Mouse (Mus musculus): Measurements from ENCODE around the gene Unc119b. TPM values are rescaled to one million over a fixed set of nuclear protein-coding genes. Genes with fewer than 3 reads are reported as not detected.
"Not testable (repeated sequence)": the region's sequence is repeated elsewhere in the genome, so short reads cannot be mapped to it uniquely, and the experiment has no call there.

Unc119b gene
- polyA plus RNA-seq, 1 experiment, result 39.0 TPM

- H3ac ChIP-seq (ENCODE audit: control insufficient read depth, insufficient read length, low read depth), result no peak overlapping the region
- H3K4me3 ChIP-seq (ENCODE audit: insufficient read depth, poor library complexity, severe bottlenecking), result no peak overlapping the region
- TF ChIP-seq MYOD1 (IDR thresholded peaks at IDR 0.05; ENCODE audit: control insufficient read depth, insufficient read length, low read depth) (no peak), MYOG (IDR thresholded peaks at IDR 0.05; ENCODE audit: control insufficient read depth, extremely low read depth, insufficient read length) (no peak), CEBPB (IDR thresholded peaks at IDR 0.05; ENCODE audit: low read depth) (no peak), FOSL1 (IDR thresholded peaks at IDR 0.05; ENCODE audit: insufficient read depth, low read length, poor library complexity, severe bottlenecking) (no peak), USF1 (IDR thresholded peaks at IDR 0.05; ENCODE audit: low read depth) (no peak), CTCF (IDR thresholded peaks at IDR 0.05; ENCODE audit: control insufficient read depth, insufficient read depth, insufficient read length) (no peak), MAX (IDR thresholded peaks at IDR 0.05) (no peak)
- H3K79me3 ChIP-seq (ENCODE audit: low read depth), result peaks cover 19% of the 10 kb centered on the region
- peaks cover 17% of the 10 kb centered on the region for H3K36me3 ChIP-seq (ENCODE audit: control insufficient read depth, insufficient read depth)
- no peaks in the 10 kb centered on the region for H3K27me3 ChIP-seq (ENCODE audit: control insufficient read depth, insufficient read depth, insufficient read length)
- peaks cover 32% of the 10 kb centered on the region for H3K79me2 ChIP-seq (ENCODE audit: control insufficient read depth, insufficient read depth)
Measured at GRCm38 (mm10) chr5:115117467-115117866, 17.3 kb downstream of the Unc119b start.

DNA sequence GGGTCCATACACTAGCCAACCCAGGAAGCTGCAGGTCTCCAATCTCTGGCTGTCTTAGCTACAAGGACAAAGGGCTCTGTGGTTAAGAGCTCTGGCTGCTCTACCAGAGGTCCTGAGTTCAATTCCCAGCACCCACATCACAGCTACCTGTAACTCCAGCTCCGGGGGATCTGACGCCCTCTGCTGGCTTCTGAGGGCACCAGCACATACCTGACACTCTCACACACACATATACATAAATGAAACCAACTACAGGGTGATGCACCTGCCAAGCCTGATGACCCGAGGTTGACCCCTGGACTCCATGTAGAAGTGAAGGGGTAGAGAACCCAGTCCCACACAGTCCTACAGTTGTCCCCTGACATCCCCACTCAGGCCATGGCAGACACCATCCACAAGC is 18.3 kb downstream of the Unc119b start:
- H3K4me3 ChIP-seq (ENCODE audit: insufficient read depth, poor library complexity, severe bottlenecking), result no peak overlapping the region
- TF ChIP-seq MAX (IDR thresholded peaks at IDR 0.05), result no peak
- TF ChIP-seq USF1 (IDR thresholded peaks at IDR 0.05; ENCODE audit: low read depth), result no peak
- TF ChIP-seq CEBPB (IDR thresholded peaks at IDR 0.05; ENCODE audit: low read depth), result no peak
- no peak for TF ChIP-seq FOSL1 (IDR thresholded peaks at IDR 0.05; ENCODE audit: insufficient read depth, low read length, poor library complexity, severe bottlenecking)
- no peak for TF ChIP-seq MYOD1 (IDR thresholded peaks at IDR 0.05; ENCODE audit: control insufficient read depth, insufficient read length, low read depth)
- TF ChIP-seq CTCF (IDR thresholded peaks at IDR 0.05; ENCODE audit: control insufficient read depth, insufficient read depth, insufficient read length), result no peak
- no peak for TF ChIP-seq MYOG (IDR thresholded peaks at IDR 0.05; ENCODE audit: control insufficient read depth, extremely low read depth, insufficient read length)
- H3K36me3 ChIP-seq (ENCODE audit: control insufficient read depth, insufficient read depth), result peaks cover 22% of the 10 kb centered on the region

GRCm38 (mm10) chr5:115114501-115114900 is 20.3 kb downstream of the Unc119b start:
- no peak overlapping the region for H3K4me3 ChIP-seq (ENCODE audit: insufficient read depth, poor library complexity, severe bottlenecking)
- H3K27me3 ChIP-seq (ENCODE audit: control insufficient read depth, insufficient read depth, insufficient read length), result no peaks in the 10 kb centered on the region
- no peak overlapping the region for H3ac ChIP-seq (ENCODE audit: control insufficient read depth, insufficient read length, low read depth)
- no peak for TF ChIP-seq MYOG (IDR thresholded peaks at IDR 0.05; ENCODE audit: control insufficient read depth, extremely low read depth, insufficient read length)
- no peak for TF ChIP-seq MYOD1 (IDR thresholded peaks at IDR 0.05; ENCODE audit: control insufficient read depth, insufficient read length, low read depth)
- no peak for TF ChIP-seq USF1 (IDR thresholded peaks at IDR 0.05; ENCODE audit: low read depth)
- no peak for TF ChIP-seq FOSL1 (IDR thresholded peaks at IDR 0.05; ENCODE audit: insufficient read depth, low read length, poor library complexity, severe bottlenecking)
- TF ChIP-seq CEBPB (IDR thresholded peaks at IDR 0.05; ENCODE audit: low read depth), result no peak
- no peak for TF ChIP-seq CTCF (IDR thresholded peaks at IDR 0.05; ENCODE audit: control insufficient read depth, insufficient read depth, insufficient read length)
- TF ChIP-seq MAX (IDR thresholded peaks at IDR 0.05), result no peak
- H3K79me2 ChIP-seq (ENCODE audit: control insufficient read depth, insufficient read depth), result peaks cover 32% of the 10 kb centered on the region
- H3K36me3 ChIP-seq (ENCODE audit: control insufficient read depth, insufficient read depth), result peaks cover 22% of the 10 kb centered on the region
- peaks cover 19% of the 10 kb centered on the region for H3K79me3 ChIP-seq (ENCODE audit: low read depth)

More for the DNA sequence above, 18.3 kb downstream of the Unc119b start:
- peaks cover 32% of the 10 kb centered on the region for H3K79me2 ChIP-seq (ENCODE audit: control insufficient read depth, insufficient read depth)
- H3K27me3 ChIP-seq (ENCODE audit: control insufficient read depth, insufficient read depth, insufficient read length), result no peaks in the 10 kb centered on the region
- H3K79me3 ChIP-seq (ENCODE audit: low read depth), result peaks cover 19% of the 10 kb centered on the region
- H3ac ChIP-seq (ENCODE audit: control insufficient read depth, insufficient read length, low read depth), result no peak overlapping the region

GRCm38 (mm10) chr5:115113244-115113643 is 21.5 kb downstream of the Unc119b start:
- Histone ChIP-seq H3K79me2 (ENCODE audit: control insufficient read depth, insufficient read depth) (peaks cover 24% of the 10 kb centered on the region), H3K79me3 (ENCODE audit: low read depth) (peaks cover 14% of the 10 kb centered on the region), H3K27me3 (ENCODE audit: control insufficient read depth, insufficient read depth, insufficient read length) (no peaks in the 10 kb centered on the region), H3ac (ENCODE audit: control insufficient read depth, insufficient read length, low read depth) (no peak overlapping the region), H3K4me3 (ENCODE audit: insufficient read depth, poor library complexity, severe bottlenecking) (no peak overlapping the region), H3K36me3 (ENCODE audit: control insufficient read depth, insufficient read depth) (peaks cover 22% of the 10 kb centered on the region)
- TF ChIP-seq CTCF (IDR thresholded peaks at IDR 0.05; ENCODE audit: control insufficient read depth, insufficient read depth, insufficient read length) (no peak), CEBPB (IDR thresholded peaks at IDR 0.05; ENCODE audit: low read depth) (no peak), MYOG (IDR thresholded peaks at IDR 0.05; ENCODE audit: control insufficient read depth, extremely low read depth, insufficient read length) (no peak), FOSL1 (IDR thresholded peaks at IDR 0.05; ENCODE audit: insufficient read depth, low read length, poor library complexity, severe bottlenecking) (no peak), MAX (IDR thresholded peaks at IDR 0.05) (no peak), USF1 (IDR thresholded peaks at IDR 0.05; ENCODE audit: low read depth) (no peak), MYOD1 (IDR thresholded peaks at IDR 0.05; ENCODE audit: control insufficient read depth, insufficient read length, low read depth) (no peak)

DNA sequence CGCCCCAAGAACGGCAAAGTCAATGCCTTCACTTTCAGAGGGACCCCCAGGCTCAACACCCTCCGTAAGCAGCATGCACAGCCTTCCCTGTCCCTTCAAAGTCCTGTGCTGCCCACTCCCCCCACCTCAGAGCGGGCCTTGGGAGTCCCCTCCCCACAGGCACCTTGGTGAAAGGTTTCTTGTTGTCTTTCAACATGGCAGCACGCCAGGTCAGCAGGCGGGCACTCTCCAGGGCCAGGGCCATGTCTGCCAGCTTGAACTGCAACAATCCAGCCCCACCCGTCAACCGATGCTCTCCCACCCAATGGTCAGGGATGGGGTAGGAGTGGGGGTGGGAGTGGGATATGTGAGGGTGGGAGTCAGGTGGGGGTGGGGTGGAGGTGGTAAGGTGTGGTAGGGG is 23.6 kb downstream of the Unc119b start:
- H3K79me3 ChIP-seq (ENCODE audit: low read depth), result no peaks in the 10 kb centered on the region
- no peak overlapping the region for H3ac ChIP-seq (ENCODE audit: control insufficient read depth, insufficient read length, low read depth)
- no peak overlapping the region for H3K4me3 ChIP-seq (ENCODE audit: insufficient read depth, poor library complexity, severe bottlenecking)
- peaks cover 7% of the 10 kb centered on the region for H3K36me3 ChIP-seq (ENCODE audit: control insufficient read depth, insufficient read depth)
- TF ChIP-seq MAX (IDR thresholded peaks at IDR 0.05) (no peak), CEBPB (IDR thresholded peaks at IDR 0.05; ENCODE audit: low read depth) (no peak), USF1 (IDR thresholded peaks at IDR 0.05; ENCODE audit: low read depth) (no peak), CTCF (IDR thresholded peaks at IDR 0.05; ENCODE audit: control insufficient read depth, insufficient read depth, insufficient read length) (no peak)
- no peaks in the 10 kb centered on the region for H3K27me3 ChIP-seq (ENCODE audit: control insufficient read depth, insufficient read depth, insufficient read length)
- peaks cover 3% of the 10 kb centered on the region for H3K79me2 ChIP-seq (ENCODE audit: control insufficient read depth, insufficient read depth)

GRCm38 (mm10) chr5:115103253-115103652 is 31.5 kb downstream of the Unc119b start:
- H3K79me2 ChIP-seq (ENCODE audit: control insufficient read depth, insufficient read depth); H3K79me3 ChIP-seq (ENCODE audit: low read depth); H3K4me3 ChIP-seq (ENCODE audit: insufficient read depth, poor library complexity, severe bottlenecking); H3ac ChIP-seq (ENCODE audit: control insufficient read depth, insufficient read length, low read depth); H3K27me3 ChIP-seq (ENCODE audit: control insufficient read depth, insufficient read depth, insufficient read length); H3K36me3 ChIP-seq (ENCODE audit: control insufficient read depth, insufficient read depth): not testable (repeated sequence)
